Mouse (Mus musculus) neural tube, embryonic 13.5 days (tissue): ENCODE results near the gene Appbp2. TPM values are rescaled to one million over a fixed set of nuclear protein-coding genes. Genes with fewer than 3 reads are reported as not detected.

Experiments
- ATAC-seq: fragments of 200-750 bp; cut with Nextera tagmentation; 2 replicates; pipeline ENCODE4 v1.8.0; 2017; ENCODE audit warnings: low read depth, mild to moderate bottlenecking, moderate TSS enrichment, moderate library complexity
- H3K27ac ChIP-seq: fragments of 300-500 bp; sonication (generic); replicated peaks from 2 replicates; pipeline ENCODE4 v1.5.1; 2015; ENCODE audit warnings: moderate library complexity, mild to moderate bottlenecking, inconsistent platforms
- H3K27me3 ChIP-seq: fragments of 300-500 bp; sonication (generic); 2 replicates; pipeline ENCODE4 v1.6.1; 2015; ENCODE audit warnings: mild to moderate bottlenecking, inconsistent platforms
- H3K36me3 ChIP-seq: fragments of 300-500 bp; sonication (generic); 2 replicates; pipeline ENCODE4 v1.6.1; 2015; ENCODE audit warnings: mild to moderate bottlenecking, inconsistent platforms
- H3K4me1 ChIP-seq: fragments of 300-500 bp; sonication (generic); replicated peaks from 2 replicates; pipeline ENCODE4 v1.6.1; 2015; ENCODE audit warnings: inconsistent platforms
- H3K4me2 ChIP-seq: fragments of 300-500 bp; sonication (generic); 2 replicates; pipeline ENCODE4 v1.6.1; 2015; ENCODE audit warnings: inconsistent platforms, mild to moderate bottlenecking, moderate library complexity
- H3K4me3 ChIP-seq: fragments of 300-500 bp; sonication (generic); 2 replicates; pipeline ENCODE4 v1.5.1; 2015; ENCODE audit warnings: mild to moderate bottlenecking, inconsistent platforms
- H3K9ac ChIP-seq: fragments of 300-500 bp; sonication (generic); 2 replicates; pipeline ENCODE4 v1.6.1; 2015; ENCODE audit warnings: moderate library complexity, mild to moderate bottlenecking, inconsistent platforms
- H3K9me3 ChIP-seq: fragments of 300-500 bp; sonication (generic); 2 replicates; pipeline ENCODE4 v1.6.1; 2016; ENCODE audit warnings: inconsistent platforms
- WGBS: fragments of 180-500 bp; shearing (Covaris S2); methylation state at CpG from one replicate; pipeline ENCODE4 v1.1.7; 2015; 5-methylcytosine and 5-hydroxymethylcytosine counted together
- polyA plus RNA-seq: library from polyadenylated mRNA; unstranded; fragments of >200 nt; fragmentation: Nextera tagmentation; extraction: Ambion mirVana; gene quantifications from 2 replicates; pipeline ENCODE4 v1.2.1, GENCODE M21; 2015

Appbp2 gene
- polyA plus RNA-seq, 1 experiment from 2014 or later, result 46.1 TPM

GRCm38 (mm10) chr11:85253641-85254040, 18.7 kb upstream of the Appbp2 start:
- WGBS, result 81% methylated on average over 7 of the region's 7 CpGs
- ATAC-seq, result no peak
- H3K4me2 ChIP-seq, result no peak overlapping the region
- H3K9ac ChIP-seq, result no peak overlapping the region
- H3K9me3 ChIP-seq, result no peaks in the 10 kb centered on the region
- no peak overlapping the region for H3K4me3 ChIP-seq
- no peaks in the 10 kb centered on the region for H3K4me1 ChIP-seq
- H3K27me3 ChIP-seq, result no peaks in the 10 kb centered on the region
- H3K27ac ChIP-seq, result no peak overlapping the region
- H3K36me3 ChIP-seq, result no peaks in the 10 kb centered on the region

GRCm38 (mm10) chr11:85253006-85253405, 18.1 kb upstream of the Appbp2 start:
- Histone ChIP-seq H3K36me3 (no peaks in the 10 kb centered on the region), H3K9ac (no peak overlapping the region), H3K4me1 (no peaks in the 10 kb centered on the region), H3K4me3 (no peak overlapping the region), H3K27ac (no peak overlapping the region), H3K27me3 (no peaks in the 10 kb centered on the region), H3K4me2 (no peak overlapping the region), H3K9me3 (no peaks in the 10 kb centered on the region)
- no peak for ATAC-seq
- 73% methylated on average over 5 of the region's 5 CpGs for WGBS

GRCm38 (mm10) chr11:85251955-85252354, 17.0 kb upstream of the Appbp2 start:
- H3K36me3 ChIP-seq, result no peaks in the 10 kb centered on the region
- H3K9ac ChIP-seq, result no peak overlapping the region
- 87% methylated on average over 5 of the region's 5 CpGs for WGBS

GRCm38 (mm10) chr11:85250467-85250866, 15.5 kb upstream of the Appbp2 start:
- no peak for ATAC-seq
- 63% methylated on average over 3 of the region's 3 CpGs for WGBS

More at GRCm38 (mm10) chr11:85251955-85252354, 17.0 kb upstream of the Appbp2 start:
- no peak overlapping the region for H3K4me2 ChIP-seq
- H3K4me1 ChIP-seq, result no peaks in the 10 kb centered on the region
- H3K9me3 ChIP-seq, result no peaks in the 10 kb centered on the region
- H3K4me3 ChIP-seq, result no peak overlapping the region
- H3K27ac ChIP-seq, result no peak overlapping the region
- ATAC-seq, result no peak
- no peaks in the 10 kb centered on the region for H3K27me3 ChIP-seq

GRCm38 (mm10) chr11:85249338-85249737, 14.4 kb upstream of the Appbp2 start:
- no peaks in the 10 kb centered on the region for H3K36me3 ChIP-seq
- no peak overlapping the region for H3K27ac ChIP-seq
- H3K4me3 ChIP-seq, result no peak overlapping the region
- H3K9me3 ChIP-seq, result no peaks in the 10 kb centered on the region
- 84% methylated on average over 3 of the region's 3 CpGs for WGBS
- H3K4me1 ChIP-seq, result no peaks in the 10 kb centered on the region
- H3K9ac ChIP-seq, result no peak overlapping the region
- no peak for ATAC-seq
- H3K4me2 ChIP-seq, result no peak overlapping the region
- no peaks in the 10 kb centered on the region for H3K27me3 ChIP-seq

More at GRCm38 (mm10) chr11:85250467-85250866, 15.5 kb upstream of the Appbp2 start:
- H3K9me3 ChIP-seq, result no peaks in the 10 kb centered on the region
- no peak overlapping the region for H3K27ac ChIP-seq
- no peak overlapping the region for H3K4me3 ChIP-seq
- no peak overlapping the region for H3K9ac ChIP-seq
- H3K4me1 ChIP-seq, result no peaks in the 10 kb centered on the region
- H3K36me3 ChIP-seq, result no peaks in the 10 kb centered on the region
- H3K4me2 ChIP-seq, result no peak overlapping the region
- H3K27me3 ChIP-seq, result no peaks in the 10 kb centered on the region

GRCm38 (mm10) chr11:85248151-85248550, 13.2 kb upstream of the Appbp2 start:
- H3K4me1 ChIP-seq, result no peaks in the 10 kb centered on the region
- no peak for ATAC-seq
- no peak overlapping the region for H3K9ac ChIP-seq
- H3K9me3 ChIP-seq, result no peaks in the 10 kb centered on the region
- no peak overlapping the region for H3K4me3 ChIP-seq
- H3K27me3 ChIP-seq, result no peaks in the 10 kb centered on the region
- H3K27ac ChIP-seq, result no peak overlapping the region
- WGBS, result 94% methylated on average over 2 of the region's 2 CpGs
- no peaks in the 10 kb centered on the region for H3K36me3 ChIP-seq
- no peak overlapping the region for H3K4me2 ChIP-seq

- H3K4me3 ChIP-seq, result no peak overlapping the region
- no peak overlapping the region for H3K4me2 ChIP-seq
- no peak overlapping the region for H3K27ac ChIP-seq
- H3K9me3 ChIP-seq, result no peaks in the 10 kb centered on the region
- H3K27me3 ChIP-seq, result no peaks in the 10 kb centered on the region
- no peaks in the 10 kb centered on the region for H3K4me1 ChIP-seq
- ATAC-seq, result no peak
- 90% methylated on average over 8 of the region's 8 CpGs for WGBS
- H3K9ac ChIP-seq, result no peak overlapping the region
- no peaks in the 10 kb centered on the region for H3K36me3 ChIP-seq
Observed at GRCm38 (mm10) chr11:85241226-85241625, 6.3 kb upstream of the Appbp2 start.

GRCm38 (mm10) chr11:85240211-85240610, 5.3 kb upstream of the Appbp2 start:
- 88% methylated on average over 3 of the region's 3 CpGs for WGBS
- peaks cover 6% of the 10 kb centered on the region for H3K4me1 ChIP-seq
- ATAC-seq, result no peak

GRCm38 (mm10) chr11:85234363-85234989, 454 bp downstream of the Appbp2 start:
- WGBS, result under 1% methylated on average over 68 of the region's 70 CpGs
- peak overlapping the region; percentile 99 for H3K27ac ChIP-seq

More at GRCm38 (mm10) chr11:85240211-85240610, 5.3 kb upstream of the Appbp2 start:
- Histone ChIP-seq H3K9me3 (no peaks in the 10 kb centered on the region), H3K27ac (no peak overlapping the region), H3K27me3 (no peaks in the 10 kb centered on the region), H3K36me3 (no peaks in the 10 kb centered on the region), H3K9ac (no peak overlapping the region), H3K4me3 (no peak overlapping the region), H3K4me2 (no peak overlapping the region)

GRCm38 (mm10) chr11:85233676-85234210, 1.2 kb downstream of the Appbp2 start:
- Histone ChIP-seq H3K4me1 (peaks cover 28% of the 10 kb centered on the region), H3K36me3 (peaks cover 11% of the 10 kb centered on the region; the same call in 1 of the 2 replicates), H3K27ac (peak overlapping the region; percentile 99), H3K9me3 (no peaks in the 10 kb centered on the region), H3K4me3 (peak overlapping the region; percentile 70), H3K9ac (peak overlapping the region; percentile 90), H3K27me3 (no peaks in the 10 kb centered on the region), H3K4me2 (peak overlapping the region; percentile 93)
- 15% methylated on average over 9 of the region's 9 CpGs for WGBS
- no peak for ATAC-seq

More at GRCm38 (mm10) chr11:85234363-85234989, 454 bp downstream of the Appbp2 start:
- Histone ChIP-seq H3K9ac (peak overlapping the region; percentile 90), H3K4me2 (peak overlapping the region; percentile 93), H3K27me3 (no peaks in the 10 kb centered on the region), H3K4me1 (peaks cover 28% of the 10 kb centered on the region), H3K36me3 (peaks cover 11% of the 10 kb centered on the region; the same call in 1 of the 2 replicates), H3K9me3 (no peaks in the 10 kb centered on the region), H3K4me3 (peak overlapping the region; percentile 70)
- peak; percentile 96 for ATAC-seq

GRCm38 (mm10) chr11:85223248-85223647, 11.7 kb downstream of the Appbp2 start:
- H3K36me3 ChIP-seq, result peaks cover 12% of the 10 kb centered on the region
- no peaks in the 10 kb centered on the region for H3K9me3 ChIP-seq
- WGBS, result 98% methylated on average over 3 of the region's 3 CpGs
- H3K4me3 ChIP-seq, result no peak overlapping the region
- H3K4me2 ChIP-seq, result no peak overlapping the region
- no peak overlapping the region for H3K27ac ChIP-seq
- H3K27me3 ChIP-seq, result no peaks in the 10 kb centered on the region
- H3K4me1 ChIP-seq, result no peaks in the 10 kb centered on the region
- H3K9ac ChIP-seq, result no peak overlapping the region
- ATAC-seq, result no peak

- no peak for ATAC-seq
- no peaks in the 10 kb centered on the region for H3K27me3 ChIP-seq
- H3K36me3 ChIP-seq, result peaks cover 12% of the 10 kb centered on the region
- no peaks in the 10 kb centered on the region for H3K9me3 ChIP-seq
- 98% methylated on average over 6 of the region's 6 CpGs for WGBS
- no peak overlapping the region for H3K4me2 ChIP-seq
- no peaks in the 10 kb centered on the region for H3K4me1 ChIP-seq
- H3K27ac ChIP-seq, result no peak overlapping the region
- no peak overlapping the region for H3K4me3 ChIP-seq
- no peak overlapping the region for H3K9ac ChIP-seq
Observed at GRCm38 (mm10) chr11:85222561-85222960, 12.4 kb downstream of the Appbp2 start.

- Histone ChIP-seq H3K4me3 (no peak overlapping the region), H3K27ac (no peak overlapping the region), H3K4me2 (no peak overlapping the region), H3K9me3 (no peaks in the 10 kb centered on the region), H3K27me3 (no peaks in the 10 kb centered on the region), H3K9ac (no peak overlapping the region), H3K4me1 (no peaks in the 10 kb centered on the region), H3K36me3 (peaks cover 25% of the 10 kb centered on the region)
- ATAC-seq, result no peak
- WGBS, result 93% methylated on average over 3 of the region's 3 CpGs
Observed at GRCm38 (mm10) chr11:85219014-85219413, 15.9 kb downstream of the Appbp2 start.
